Mouse (Mus musculus) liver, embryonic 18 days (tissue): ENCODE measurements around the gene Gm43951. TPM values are rescaled to one million over a fixed set of nuclear protein-coding genes. Genes with fewer than 3 reads are reported as not detected.

Source experiments
- polyA plus RNA-seq: library from polyadenylated mRNA; depleted of rRNA; stranded (reverse); fragments of >200 nt; gene quantifications from 2 replicates; pipeline ENCODE4 v1.2.3, GENCODE M21; 2012; rRNA removed

Gene Gm43951
- 0.05 and 0.08 TPM in 2 replicates for polyA plus RNA-seq

DNA sequence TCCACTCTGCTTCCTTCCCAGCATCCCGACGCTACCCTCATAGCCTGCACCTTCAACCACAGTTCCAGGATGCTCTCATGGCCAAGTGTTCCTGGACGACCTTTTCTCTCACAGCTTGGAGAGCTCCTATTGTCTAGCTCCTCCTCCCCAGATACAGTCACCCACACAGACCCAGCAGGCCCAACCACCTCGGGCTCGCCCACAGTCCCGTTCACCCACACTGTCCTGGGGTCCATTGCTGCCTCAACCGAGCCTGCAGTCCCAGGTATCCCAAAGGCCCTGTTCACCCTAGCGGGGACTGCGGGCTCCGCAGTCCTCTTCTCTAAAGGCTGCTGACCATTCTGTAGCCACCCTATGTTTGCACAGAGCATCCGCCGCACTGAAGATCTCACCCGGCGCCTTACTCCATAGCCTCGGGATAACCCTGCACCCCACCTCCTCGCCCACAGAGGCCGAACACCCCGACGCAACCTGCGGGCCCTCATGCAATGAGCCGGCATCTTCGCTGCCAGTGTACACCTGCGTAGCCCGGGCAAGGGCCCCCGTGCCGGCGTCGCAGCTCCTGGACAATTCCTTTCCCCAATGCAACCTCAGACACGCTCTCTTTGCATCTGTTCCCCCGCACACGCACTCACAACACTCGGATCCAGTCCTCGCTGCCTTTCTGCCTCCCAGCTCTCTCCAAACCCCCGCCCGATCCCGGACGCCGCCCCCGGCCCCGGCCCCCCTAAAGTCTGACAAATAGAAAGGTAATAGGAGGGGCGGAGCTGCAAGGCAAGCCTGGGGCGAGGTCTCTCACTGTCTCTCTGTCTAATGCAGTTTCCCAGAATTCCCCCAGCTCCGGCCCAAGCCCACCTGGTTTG, at the start of gene Gm43951:
Gene Gm43951 (minus strand): TSS at position 500 of the 863 bp plus-strand sequence.

DNA sequence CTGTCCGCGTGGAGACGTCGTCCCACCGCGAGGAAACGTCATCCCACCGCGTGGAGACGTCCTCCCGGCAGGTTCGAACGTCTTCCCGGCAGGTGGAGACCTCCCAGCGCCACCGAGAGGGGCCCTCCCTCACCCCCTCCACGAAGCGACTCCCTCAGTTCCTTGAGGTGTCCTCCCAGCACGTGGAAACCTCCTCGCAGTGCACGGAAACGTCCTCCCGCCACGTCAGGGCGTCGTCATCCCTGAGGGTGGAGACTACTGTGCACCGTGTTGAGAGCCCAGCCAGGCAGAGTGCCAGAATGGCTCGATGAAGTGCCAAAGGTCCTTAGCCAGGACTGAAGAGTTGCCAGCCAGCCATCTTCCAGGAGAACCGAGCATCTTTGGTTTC, 8.8 kb upstream of the Gm43951 start, which contains the start of gene Med31:
Gene Med31 (minus strand): TSS at position 183 of the 388 bp plus-strand sequence.

DNA sequence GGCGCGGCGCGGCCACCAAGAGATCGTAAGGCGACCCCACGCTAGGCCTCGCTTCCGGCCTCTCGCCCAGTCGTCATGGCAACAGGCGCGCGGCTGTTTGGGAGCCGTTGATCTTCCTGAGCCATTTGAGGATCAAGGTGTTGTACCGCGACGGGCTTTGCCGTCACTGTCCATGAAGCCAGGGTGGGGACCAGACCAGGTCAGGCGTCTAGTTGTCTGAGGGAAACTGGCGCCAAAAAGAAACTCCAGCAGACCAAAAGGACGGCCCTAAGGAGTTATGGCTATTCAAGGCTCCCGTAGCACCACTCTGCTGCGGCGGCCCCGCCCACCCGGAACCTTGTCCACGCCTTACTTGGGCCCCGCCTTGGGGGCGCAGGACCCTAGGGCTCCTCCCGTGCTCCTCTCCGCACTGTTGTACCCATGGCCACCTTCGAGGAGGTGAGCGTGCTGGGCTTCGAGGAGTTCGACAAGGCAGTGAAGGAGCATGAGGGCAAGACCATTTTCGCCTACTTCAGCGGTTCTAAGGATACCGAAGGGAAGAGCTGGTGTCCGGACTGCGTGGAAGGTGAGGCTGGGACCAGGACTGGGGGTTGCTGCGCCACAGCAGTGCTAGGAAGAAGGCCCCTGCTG, 679 bp upstream of the Gm43951 start, which contains the start of the genes 4933427D14Rik and Txndc17:
Gene 4933427D14Rik (minus strand): TSS at position 256 of the 630 bp plus-strand sequence.
Gene Txndc17 (plus strand): TSS at position 344 of the 630 bp plus-strand sequence.

Other genes starting within 250 kb of the Gm43951 start
- gene Aipl1, start 169.3 kb downstream of the Gm43951 start, polyA plus RNA-seq, result 0.03 and 0.06 TPM in 2 replicates
- gene Pimreg, start 164.8 kb downstream of the Gm43951 start, polyA plus RNA-seq, result 6.7 and 7.2 TPM in 2 replicates
- 0.02 and 0.03 TPM in 2 replicates for gene Pitpnm3, start 71.1 kb downstream of the Gm43951 start, polyA plus RNA-seq
- gene 4933427D14Rik, start 619 bp upstream of the Gm43951 start, polyA plus RNA-seq, result 2.0 and 2.1 TPM in 2 replicates
- 52.2 and 52.7 TPM in 2 replicates for gene Txndc17, start 707 bp upstream of the Gm43951 start, polyA plus RNA-seq
- gene Med31, start 8.8 kb upstream of the Gm43951 start, polyA plus RNA-seq, result 9.4 and 9.8 TPM in 2 replicates
- gene Slc13a5, start 60.4 kb upstream of the Gm43951 start, polyA plus RNA-seq, result 0.01 TPM in 1 of 2 replicates, not detected in the other
- gene Xaf1, start 94.8 kb upstream of the Gm43951 start, polyA plus RNA-seq, result 13.2 and 16.7 TPM in 2 replicates
- gene Fbxo39, start 107.6 kb upstream of the Gm43951 start, polyA plus RNA-seq, result 0.02 and 0.05 TPM in 2 replicates
- 0.03 and 0.08 TPM in 2 replicates for gene Tekt1, start 155.6 kb upstream of the Gm43951 start, polyA plus RNA-seq
- 1.7 and 1.8 TPM in 2 replicates for gene Smtnl2, start 204.9 kb upstream of the Gm43951 start, polyA plus RNA-seq
- 1.2 and 1.5 TPM in 2 replicates for gene Ggt6, start 228.7 kb upstream of the Gm43951 start, polyA plus RNA-seq
- 29.7 and 33.8 TPM in 2 replicates for gene Mybbp1a, start 234.5 kb upstream of the Gm43951 start, polyA plus RNA-seq